Mouse (Mus musculus): ENCODE measurements around the gene Tsen2.

GRCm38 (mm10) chr6:115565479-115566045 is 21.1 kb downstream of the Tsen2 start:
- TF ChIP-seq CTCF (IDR thresholded peaks at IDR 0.05; ENCODE audit: low read depth, low read length): no peak
- no peak for TF ChIP-seq GATA1 (IDR thresholded peaks at IDR 0.05; ENCODE audit: borderline replicate concordance, low read length)

Data from G1E (cell line).